Mouse (Mus musculus) limb, embryonic 10.5 days (tissue): ENCODE data around the gene Dlat. TPM values are rescaled to one million over a fixed set of nuclear protein-coding genes. Genes with fewer than 3 reads are reported as not detected.

ENCODE experiments used
- DNase-seq: peaks from one replicate; pipeline ENCODE4 v3.0.0-alpha.2; 2017; ENCODE audit warnings: low spot score
- H3K27ac ChIP-seq: fragments of 300-500 bp; sonication (generic); 2 replicates; pipeline ENCODE4 v1.5.1; 2016; ENCODE audit warnings: mild to moderate bottlenecking
- H3K27me3 ChIP-seq: fragments of 300-500 bp; sonication (generic); 2 replicates; pipeline ENCODE4 v1.6.1; 2016; ENCODE audit warnings: low read depth, mild to moderate bottlenecking; ENCODE audit not compliant: poor library complexity, severe bottlenecking
- H3K36me3 ChIP-seq: fragments of 300-500 bp; sonication (generic); 2 replicates; pipeline ENCODE4 v1.6.1; 2016; ENCODE audit warnings: mild to moderate bottlenecking, moderate library complexity
- H3K4me1 ChIP-seq: fragments of 300-500 bp; sonication (generic); 2 replicates; pipeline ENCODE4 v1.6.1; 2016
- H3K4me3 ChIP-seq: fragments of 300-500 bp; sonication (generic); 2 replicates; pipeline ENCODE4 v1.5.1; 2016; ENCODE audit warnings: mild to moderate bottlenecking, moderate library complexity
- H3K9me3 ChIP-seq: fragments of 300-500 bp; sonication (generic); replicated peaks from 2 replicates; pipeline ENCODE4 v1.6.1; 2016; ENCODE audit warnings: mild to moderate bottlenecking
- WGBS: fragments of 180-500 bp; shearing (Covaris S2); methylation state at CpG from one replicate; pipeline ENCODE4 v1.1.7; 2016; 5-methylcytosine and 5-hydroxymethylcytosine counted together
- polyA plus RNA-seq: library from polyadenylated mRNA; unstranded; fragments of >200 nt; fragmentation: Nextera tagmentation; extraction: Ambion mirVana; gene quantifications from 2 replicates; pipeline ENCODE4 v1.2.1, GENCODE M21; 2016

Dlat gene
- polyA plus RNA-seq = 61.7 and 62.1 TPM in 2 replicates

GRCm38 (mm10) chr9:50659392-50660217 is at the start of gene Dlat:
Gene Dlat (minus strand): TSS chr9:50659780.
- DNase-seq = peak; percentile 91
- under 1% methylated on average over 63 of the region's 63 CpGs for WGBS
- Histone ChIP-seq H3K4me1 (peaks cover 17% of the 10 kb centered on the region), H3K27me3 (no peaks in the 10 kb centered on the region), H3K27ac (peak within 1 kb of the TSS; percentile 94), H3K36me3 (peaks cover 49% of the 10 kb centered on the region), H3K4me3 (peak within 1 kb of the TSS; percentile 96), H3K9me3 (no peaks in the 10 kb centered on the region)

- DNase-seq = peak; percentile 54
- 31% methylated on average over 2 of the region's 2 CpGs for WGBS
- no peak overlapping the region for H3K4me3 ChIP-seq
- H3K36me3 ChIP-seq = peaks cover 71% of the 10 kb centered on the region
- no peaks in the 10 kb centered on the region for H3K27me3 ChIP-seq
- no peak overlapping the region for H3K27ac ChIP-seq
- no peaks in the 10 kb centered on the region for H3K9me3 ChIP-seq
- H3K4me1 ChIP-seq = peaks cover 4% of the 10 kb centered on the region
Observed at GRCm38 (mm10) chr9:50709108-50709507, 49.5 kb upstream of the Dlat start.

GRCm38 (mm10) chr9:50704907-50705306 is 45.3 kb upstream of the Dlat start:
- H3K27me3 ChIP-seq = peaks cover 14% of the 10 kb centered on the region
- H3K36me3 ChIP-seq = peaks cover 93% of the 10 kb centered on the region
- DNase-seq = no peak
- 66% methylated on average over 6 of the region's 6 CpGs for whole genome bisulfite sequencing
- no peak overlapping the region for H3K4me3 ChIP-seq
- H3K4me1 ChIP-seq = no peaks in the 10 kb centered on the region
- H3K9me3 ChIP-seq = no peaks in the 10 kb centered on the region
- H3K27ac ChIP-seq = no peak overlapping the region

- peaks cover 32% of the 10 kb centered on the region for H3K27me3 ChIP-seq
- peaks cover 25% of the 10 kb centered on the region for H3K4me1 ChIP-seq
- no peak overlapping the region for H3K4me3 ChIP-seq
- H3K27ac ChIP-seq = no peak overlapping the region
- H3K9me3 ChIP-seq = no peaks in the 10 kb centered on the region
- 63% methylated on average over 11 of the region's 11 CpGs for WGBS
- H3K36me3 ChIP-seq = peaks cover 68% of the 10 kb centered on the region
- no peak for DNase-seq
Observed at GRCm38 (mm10) chr9:50700921-50701691, 41.5 kb upstream of the Dlat start.

- H3K27me3 ChIP-seq = peaks cover 32% of the 10 kb centered on the region
- no peaks in the 10 kb centered on the region for H3K9me3 ChIP-seq
- peak overlapping the region; percentile 76 for H3K27ac ChIP-seq
- peaks cover 25% of the 10 kb centered on the region for H3K4me1 ChIP-seq
- H3K36me3 ChIP-seq = peaks cover 66% of the 10 kb centered on the region
- 1% methylated on average over 68 of the region's 70 CpGs for WGBS
- peak overlapping the region; percentile 63 for H3K4me3 ChIP-seq
- peak; percentile 54 for DNase-seq
Observed at GRCm38 (mm10) chr9:50698418-50699409, 39.1 kb upstream of the Dlat start.

- Histone ChIP-seq H3K27me3 (peaks cover 32% of the 10 kb centered on the region), H3K36me3 (peaks cover 66% of the 10 kb centered on the region), H3K27ac (peak overlapping the region; percentile 68; the same call in 1 of the 2 replicates), H3K9me3 (no peaks in the 10 kb centered on the region), H3K4me3 (peak overlapping the region; percentile 63), H3K4me1 (peaks cover 25% of the 10 kb centered on the region)
- DNase-seq = peak; percentile 59
- WGBS = 4% methylated on average over 12 of the region's 12 CpGs
Observed at GRCm38 (mm10) chr9:50697706-50698041, 38.1 kb upstream of the Dlat start.

GRCm38 (mm10) chr9:50696851-50697705 is 37.5 kb upstream of the Dlat start:
- Histone ChIP-seq H3K4me1 (peaks cover 25% of the 10 kb centered on the region), H3K9me3 (no peaks in the 10 kb centered on the region), H3K27me3 (peaks cover 32% of the 10 kb centered on the region), H3K4me3 (peak overlapping the region; percentile 63), H3K27ac (peak overlapping the region; percentile 68; the same call in 1 of the 2 replicates), H3K36me3 (peaks cover 65% of the 10 kb centered on the region)
- 67% methylated on average over 12 of the region's 12 CpGs for WGBS
- DNase-seq = no peak

- WGBS = 88% methylated on average over 6 of the region's 6 CpGs
Observed at GRCm38 (mm10) chr9:50695153-50695552, 35.6 kb upstream of the Dlat start.

GRCm38 (mm10) chr9:50693631-50694030 is 34.1 kb upstream of the Dlat start:
- 21% methylated on average over 10 of the region's 10 CpGs for whole genome bisulfite sequencing
- no peak overlapping the region for H3K27ac ChIP-seq
- no peaks in the 10 kb centered on the region for H3K9me3 ChIP-seq
- H3K36me3 ChIP-seq = peaks cover 73% of the 10 kb centered on the region
- H3K27me3 ChIP-seq = peaks cover 5% of the 10 kb centered on the region; the same call in 1 of the 2 replicates
- DNase-seq = peak; percentile 56
- no peak overlapping the region for H3K4me3 ChIP-seq
- H3K4me1 ChIP-seq = peaks cover 14% of the 10 kb centered on the region

More at GRCm38 (mm10) chr9:50695153-50695552, 35.6 kb upstream of the Dlat start:
- Histone ChIP-seq H3K36me3 (peaks cover 61% of the 10 kb centered on the region), H3K4me1 (peaks cover 25% of the 10 kb centered on the region), H3K9me3 (no peaks in the 10 kb centered on the region), H3K27me3 (peaks cover 20% of the 10 kb centered on the region), H3K27ac (no peak overlapping the region), H3K4me3 (no peak overlapping the region)
- no peak for DNase-seq

- no peak overlapping the region for H3K4me3 ChIP-seq
- peaks cover 80% of the 10 kb centered on the region for H3K36me3 ChIP-seq
- WGBS = 30% methylated on average over 13 of the region's 13 CpGs
- peak overlapping the region; percentile 17; the same call in 1 of the 2 replicates for H3K27ac ChIP-seq
- H3K4me1 ChIP-seq = peaks cover 7% of the 10 kb centered on the region
- no peaks in the 10 kb centered on the region for H3K27me3 ChIP-seq
- H3K9me3 ChIP-seq = no peaks in the 10 kb centered on the region
- no peak for DNase-seq
Observed at GRCm38 (mm10) chr9:50692626-50693580, 33.3 kb upstream of the Dlat start.
